Mouse (Mus musculus) layer of hippocampus, adult 18-20 months (tissue): Measurements from ENCODE around the gene R3hdml. TPM values are rescaled to one million over a fixed set of nuclear protein-coding genes. Genes with fewer than 3 reads are reported as not detected.
A peak's percentile ranks its signal among the peaks of the same experiment; 100 is the strongest.

Experiments
- DNase-seq, 2 experiments: peaks; one replicate each; pipeline ENCODE4 v3.0.0; 2022; ENCODE audit warnings: low spot score in 2 of 2
- total RNA-seq, 2 experiments: library from RNA; stranded (reverse); gene quantifications; 2 replicates each; pipeline ENCODE4 v1.2.3; 2021

R3hdml gene
- total RNA-seq, 2 experiments from 2014 or later = not detected

- peak; percentile 6 to 60 for DNase-seq
Measured at GRCm38 (mm10) chr2:163538410-163538809, 46.3 kb downstream of the R3hdml start.

GRCm38 (mm10) chr2:163539321-163540040 lies 47.4 kb downstream of the R3hdml start:
- no peak for DNase-seq

- DNase-seq = no peak
Measured at GRCm38 (mm10) chr2:163540231-163541117, 48.4 kb downstream of the R3hdml start.

- DNase-seq = no peak
Measured at GRCm38 (mm10) chr2:163541568-163542182, 49.6 kb downstream of the R3hdml start.

DNA sequence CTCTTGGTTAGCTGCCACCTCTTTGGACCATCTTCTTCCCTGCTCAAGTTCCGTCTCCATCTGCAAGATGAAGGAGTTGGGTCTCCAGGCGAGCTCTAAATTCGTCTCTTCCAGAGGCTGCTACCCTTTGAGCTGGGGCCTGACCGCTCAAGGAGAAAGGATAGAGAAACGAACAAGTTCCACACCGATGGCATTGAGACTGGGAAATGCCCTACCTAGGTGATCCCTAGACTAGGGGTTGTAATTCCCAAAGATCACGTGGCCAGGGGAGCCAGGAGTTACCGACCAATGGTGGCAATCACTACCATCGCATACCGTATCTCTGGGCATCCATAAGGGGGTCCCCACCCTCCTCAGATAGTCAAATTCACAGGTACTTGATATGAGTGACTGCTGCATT lies 50.6 kb downstream of the R3hdml start:
- DNase-seq = no peak

DNA sequence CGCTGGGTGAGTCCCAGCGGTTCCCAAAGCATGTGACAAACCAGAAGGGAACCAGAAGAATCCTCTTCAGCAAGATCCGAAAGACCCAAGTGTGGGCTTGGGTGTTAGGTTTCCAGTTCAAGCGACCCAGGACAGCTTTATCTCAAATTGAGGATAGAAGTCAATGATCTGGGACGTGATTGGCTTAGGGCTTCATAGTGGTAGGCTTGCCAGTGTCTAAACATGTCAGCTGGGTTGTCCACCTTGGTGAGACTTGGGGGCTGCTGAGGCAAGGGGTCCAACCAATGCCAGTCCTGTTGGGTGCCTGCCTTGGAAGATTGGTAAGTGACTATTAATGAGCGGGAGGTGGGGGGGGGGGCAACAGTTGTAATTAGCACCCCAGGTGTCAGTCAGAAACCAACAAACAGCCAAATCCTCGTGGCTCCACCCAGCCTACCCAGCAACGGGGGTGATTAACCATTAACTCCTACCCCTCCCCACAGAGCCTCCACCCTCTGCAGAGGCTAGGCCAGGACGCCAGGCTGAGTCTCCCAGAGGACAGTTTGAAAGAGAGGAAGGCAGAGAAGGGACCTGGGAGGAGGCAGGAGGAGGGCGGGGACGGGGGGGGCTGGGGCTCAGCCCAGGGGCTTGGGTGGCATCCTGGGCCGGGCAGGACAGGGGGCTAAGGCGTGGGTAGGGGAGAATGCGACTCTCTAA lies 54.7 kb downstream of the R3hdml start:
- no peak for DNase-seq

GRCm38 (mm10) chr2:163548822-163549221 lies 56.7 kb downstream of the R3hdml start:
- no peak for DNase-seq

DNA sequence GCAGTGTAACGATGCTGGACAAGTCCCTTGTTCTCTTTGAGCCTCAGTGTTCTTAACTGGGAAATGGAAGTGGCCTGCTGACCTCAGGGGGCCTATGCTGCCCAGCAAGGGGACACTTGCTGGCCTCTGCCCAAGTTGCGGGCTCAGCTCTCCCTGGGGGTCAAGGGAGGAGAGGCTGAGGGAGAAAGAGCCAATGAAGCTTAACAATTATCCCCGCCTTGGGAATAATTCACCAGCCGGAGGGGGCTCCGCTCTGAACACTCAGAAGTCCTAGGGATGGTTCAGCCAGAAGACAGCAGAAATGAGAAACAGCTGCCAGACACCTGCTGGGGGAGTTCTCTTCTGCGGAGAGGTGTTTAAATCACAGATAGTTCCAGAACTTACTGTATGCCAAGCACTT lies 57.7 kb downstream of the R3hdml start:
- DNase-seq = no peak

Other genes with a start within 250 kb of the R3hdml start
- under 1 TPM; 0.25 to 0.27 TPM for gene Jph2, start 94.3 kb upstream of the R3hdml start, total RNA-seq
- gene Oser1, start 67.6 kb upstream of the R3hdml start, total RNA-seq = 10 to 100 TPM; 20.2 to 21.4 TPM
- 10 to 100 TPM; 68.2 to 78.1 TPM for gene Gdap1l1, start 53.8 kb upstream of the R3hdml start, total RNA-seq
- 10 to 100 TPM; 20.1 to 21.9 TPM for gene Fitm2, start 19.7 kb upstream of the R3hdml start, total RNA-seq
- gene Hnf4a, start 14.5 kb downstream of the R3hdml start, total RNA-seq = not detected
- 10 to 100 TPM; 51.4 to 53.1 TPM for gene Ttpal, start 110.0 kb downstream of the R3hdml start, total RNA-seq
- gene Serinc3, start 152.8 kb downstream of the R3hdml start, total RNA-seq = 100 to 1,000 TPM; 186 to 193 TPM
- gene Pkig, start 166.1 kb downstream of the R3hdml start, total RNA-seq = 100 to 1,000 TPM in 1 of 2 experiments, 10 to 100 TPM in 1; 98.0 to 101 TPM